Mouse (Mus musculus) limb, embryonic 11.5 days (tissue): ENCODE results near the gene Pgbd5. TPM values are rescaled to one million over a fixed set of nuclear protein-coding genes. Genes with fewer than 3 reads are reported as not detected.

ENCODE experiments used
- ATAC-seq: fragments of 200-750 bp; cut with Nextera tagmentation; 2 replicates; pipeline ENCODE4 v1.8.0; 2017; ENCODE audit warnings: low read depth; ENCODE audit not compliant: insufficient number of reproducible peaks, low FRiP score, low TSS enrichment
- DNase-seq: peaks from one replicate; pipeline ENCODE4 v3.0.0-alpha.2; 2015; ENCODE audit warnings: low spot score
- H3K27ac ChIP-seq: fragments of 300-500 bp; sonication (generic); replicated peaks from 2 replicates; pipeline ENCODE4 v1.5.1; 2014; ENCODE audit warnings: low read depth, mild to moderate bottlenecking, low read length
- H3K27me3 ChIP-seq: fragments of 300-500 bp; sonication (generic); 2 replicates; pipeline ENCODE4 v1.6.1; 2014; ENCODE audit warnings: mild to moderate bottlenecking, low read length, mixed read lengths; ENCODE audit not compliant: control insufficient read depth, insufficient read depth
- H3K36me3 ChIP-seq: fragments of 300-500 bp; sonication (generic); 2 replicates; pipeline ENCODE4 v1.6.1; 2014; ENCODE audit warnings: mild to moderate bottlenecking, low read length, moderate library complexity, mixed read lengths; ENCODE audit not compliant: control insufficient read depth, insufficient read depth
- H3K4me1 ChIP-seq: fragments of 300-500 bp; sonication (generic); 2 replicates; pipeline ENCODE4 v1.6.1; 2014; ENCODE audit warnings: low read length, mixed read lengths; ENCODE audit not compliant: control insufficient read depth, insufficient read depth
- H3K4me2 ChIP-seq: fragments of 300-500 bp; sonication (generic); 2 replicates; pipeline ENCODE4 v1.6.1; 2014; ENCODE audit warnings: low read depth, mild to moderate bottlenecking, moderate library complexity; ENCODE audit not compliant: severe bottlenecking
- H3K4me3 ChIP-seq: fragments of 300-500 bp; sonication (generic); 2 replicates; pipeline ENCODE4 v1.5.1; 2014; ENCODE audit warnings: low read depth, low read length
- H3K9ac ChIP-seq: fragments of 300-500 bp; sonication (generic); 2 replicates; pipeline ENCODE4 v1.6.1; 2014; ENCODE audit warnings: mild to moderate bottlenecking, low read length
- H3K9me3 ChIP-seq: fragments of 300-500 bp; sonication (generic); 2 replicates; pipeline ENCODE4 v1.6.1; 2016; ENCODE audit warnings: low read length; ENCODE audit not compliant: control insufficient read depth
- WGBS: fragments of 180-500 bp; shearing (Covaris S2); extraction: QIAGEN DNeasy Blood & Tissue Kit; methylation state at CpG from one replicate; pipeline ENCODE4 v1.1.7; 2014; 5-methylcytosine and 5-hydroxymethylcytosine counted together
- polyA plus RNA-seq: library from polyadenylated mRNA; unstranded; fragments of >200 nt; fragmentation: Nextera tagmentation; extraction: Ambion mirVana; gene quantifications from 2 replicates; pipeline ENCODE4 v1.2.1, GENCODE M21; 2014

The Pgbd5 gene
- polyA plus RNA-seq, 1 experiment from 2014 or later, result 0.36 TPM

DNA sequence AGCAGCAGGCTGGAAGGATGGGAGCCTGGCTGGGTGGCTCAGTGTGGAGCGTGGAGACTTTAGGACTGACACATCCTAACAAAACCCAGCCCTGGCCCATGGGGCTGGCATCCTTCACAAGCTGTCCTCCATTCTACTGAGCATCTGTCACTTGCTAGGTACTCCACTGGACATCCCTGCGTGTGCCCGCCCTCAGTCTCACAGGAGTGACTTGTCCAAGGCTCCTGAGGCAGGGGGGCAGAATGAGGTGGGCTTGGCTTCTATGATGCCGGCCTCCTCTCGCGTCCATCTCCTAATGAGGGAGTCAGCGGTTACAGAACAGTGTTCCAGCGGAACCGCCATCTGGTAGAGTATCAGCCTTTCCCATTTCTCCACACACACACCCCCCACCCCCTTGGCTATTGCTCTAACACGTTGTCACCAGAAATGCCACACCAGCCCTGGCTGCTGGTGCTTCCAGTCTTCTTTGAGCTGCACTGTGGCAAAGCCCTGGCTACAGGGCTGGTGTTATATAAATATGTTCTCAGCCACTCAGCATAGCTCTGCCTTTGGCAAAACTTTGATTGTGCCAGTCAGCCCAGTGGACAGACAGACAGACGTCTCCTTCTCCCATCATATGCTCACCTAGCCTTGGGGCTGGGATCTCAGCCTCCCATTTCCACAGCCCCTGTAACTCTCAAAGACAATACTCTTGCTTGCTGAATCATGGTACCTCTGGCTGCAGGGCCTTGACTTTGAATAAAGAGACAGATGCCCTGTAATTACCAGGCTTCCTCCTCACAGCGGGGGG lies 34.8 kb downstream of the Pgbd5 start:
- Histone ChIP-seq H3K27ac (no peak overlapping the region), H3K36me3 (no peaks in the 10 kb centered on the region), H3K4me1 (no peaks in the 10 kb centered on the region), H3K9me3 (no peaks in the 10 kb centered on the region), H3K9ac (no peak overlapping the region), H3K4me3 (no peak overlapping the region), H3K27me3 (no peaks in the 10 kb centered on the region), H3K4me2 (no peak overlapping the region)
- WGBS, result 70% methylated on average over 11 of the region's 12 CpGs
- ATAC-seq (no peak), DNase-seq (no peak)

DNA sequence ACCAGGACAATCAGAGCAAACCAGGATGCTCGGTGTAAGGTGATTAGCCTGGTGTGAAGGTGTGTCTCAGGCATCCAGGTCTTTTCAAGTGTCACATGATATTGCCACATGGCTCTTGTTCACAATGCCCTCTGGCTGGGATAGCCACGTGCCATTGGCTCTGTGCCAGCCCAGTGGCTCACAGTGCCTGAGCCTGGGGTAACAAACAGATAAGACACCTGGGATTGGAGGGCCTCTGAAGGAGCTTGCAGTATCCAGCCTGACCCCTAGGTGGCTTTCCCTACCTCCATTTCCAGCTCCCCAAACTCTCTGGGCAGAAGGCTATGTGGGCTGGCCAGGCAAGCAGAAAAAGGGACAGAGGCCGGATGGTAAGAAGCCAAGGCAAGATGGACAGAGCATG lies 35.6 kb downstream of the Pgbd5 start:
- DNase-seq (peak; percentile 65), ATAC-seq (no peak)
- Histone ChIP-seq H3K27ac (no peak overlapping the region), H3K4me1 (no peaks in the 10 kb centered on the region), H3K9me3 (no peaks in the 10 kb centered on the region), H3K36me3 (no peaks in the 10 kb centered on the region), H3K27me3 (no peaks in the 10 kb centered on the region), H3K4me2 (no peak overlapping the region), H3K9ac (no peak overlapping the region), H3K4me3 (no peak overlapping the region)
- WGBS, result 58% methylated on average over 3 of the region's 3 CpGs

DNA sequence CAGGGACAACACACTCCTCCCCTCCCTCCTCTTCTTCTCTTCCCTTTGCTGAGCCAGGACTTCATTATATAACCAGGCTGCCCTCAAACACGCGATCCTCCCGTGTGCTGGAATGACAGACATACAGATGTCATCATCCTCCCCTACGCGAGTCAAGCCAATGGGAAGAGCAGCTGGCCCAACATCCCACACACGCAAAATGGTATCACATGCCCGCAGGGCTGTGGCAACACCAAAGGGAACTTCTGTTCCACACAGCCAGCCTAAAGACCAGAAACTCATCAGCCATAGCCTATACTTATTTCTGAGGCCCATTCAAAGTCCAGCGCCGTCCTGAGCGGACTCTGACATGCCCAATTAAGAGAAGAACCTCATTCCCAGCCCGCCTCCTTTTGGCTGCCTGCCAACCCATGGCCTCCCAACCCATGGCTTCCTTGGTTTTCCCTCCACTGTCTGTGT lies 40.0 kb downstream of the Pgbd5 start:
- ATAC-seq (no peak), DNase-seq (no peak)
- no peak overlapping the region for H3K9ac ChIP-seq
- H3K4me2 ChIP-seq, result no peak overlapping the region
- no peak overlapping the region for H3K27ac ChIP-seq
- no peaks in the 10 kb centered on the region for H3K9me3 ChIP-seq
- H3K27me3 ChIP-seq, result no peaks in the 10 kb centered on the region
- no peaks in the 10 kb centered on the region for H3K4me1 ChIP-seq
- WGBS, result 90% methylated on average over 11 of the region's 11 CpGs
- H3K4me3 ChIP-seq, result no peak overlapping the region
- no peaks in the 10 kb centered on the region for H3K36me3 ChIP-seq

DNA sequence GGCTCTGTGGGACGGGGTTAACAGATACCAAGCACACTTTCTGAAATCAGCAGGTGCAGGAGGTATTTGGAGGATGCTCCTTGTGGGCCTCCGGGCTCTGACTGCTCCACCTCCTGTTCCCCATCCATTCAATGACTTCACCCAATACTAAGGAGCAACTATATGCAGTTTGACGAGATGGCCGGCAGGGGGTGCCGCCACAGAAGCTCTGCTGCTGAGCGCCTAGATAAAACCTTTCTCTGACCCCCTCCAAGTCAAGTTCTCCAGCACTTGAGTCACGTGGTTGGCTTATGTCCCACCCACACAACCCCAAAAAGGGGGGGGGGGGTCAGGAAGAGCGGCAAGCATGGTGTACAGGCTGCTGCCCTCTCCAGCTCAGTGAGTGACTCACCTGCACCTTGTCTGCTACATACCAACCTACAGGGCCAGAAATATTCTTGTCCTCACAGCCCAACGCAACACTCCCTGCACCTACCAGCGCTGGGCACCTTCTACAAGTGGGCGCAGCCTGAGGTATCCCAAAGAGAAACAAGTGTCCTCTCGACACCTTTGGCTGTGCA lies 40.5 kb downstream of the Pgbd5 start:
- ATAC-seq, result no peak
- 30% methylated on average over 12 of the region's 12 CpGs for WGBS
- no peak overlapping the region for H3K4me2 ChIP-seq
- no peaks in the 10 kb centered on the region for H3K9me3 ChIP-seq
- H3K9ac ChIP-seq, result no peak overlapping the region
- no peak overlapping the region for H3K4me3 ChIP-seq
- H3K27ac ChIP-seq, result no peak overlapping the region
- no peaks in the 10 kb centered on the region for H3K4me1 ChIP-seq
- H3K27me3 ChIP-seq, result no peaks in the 10 kb centered on the region
- DNase-seq, result peak; percentile 58
- H3K36me3 ChIP-seq, result no peaks in the 10 kb centered on the region

DNA sequence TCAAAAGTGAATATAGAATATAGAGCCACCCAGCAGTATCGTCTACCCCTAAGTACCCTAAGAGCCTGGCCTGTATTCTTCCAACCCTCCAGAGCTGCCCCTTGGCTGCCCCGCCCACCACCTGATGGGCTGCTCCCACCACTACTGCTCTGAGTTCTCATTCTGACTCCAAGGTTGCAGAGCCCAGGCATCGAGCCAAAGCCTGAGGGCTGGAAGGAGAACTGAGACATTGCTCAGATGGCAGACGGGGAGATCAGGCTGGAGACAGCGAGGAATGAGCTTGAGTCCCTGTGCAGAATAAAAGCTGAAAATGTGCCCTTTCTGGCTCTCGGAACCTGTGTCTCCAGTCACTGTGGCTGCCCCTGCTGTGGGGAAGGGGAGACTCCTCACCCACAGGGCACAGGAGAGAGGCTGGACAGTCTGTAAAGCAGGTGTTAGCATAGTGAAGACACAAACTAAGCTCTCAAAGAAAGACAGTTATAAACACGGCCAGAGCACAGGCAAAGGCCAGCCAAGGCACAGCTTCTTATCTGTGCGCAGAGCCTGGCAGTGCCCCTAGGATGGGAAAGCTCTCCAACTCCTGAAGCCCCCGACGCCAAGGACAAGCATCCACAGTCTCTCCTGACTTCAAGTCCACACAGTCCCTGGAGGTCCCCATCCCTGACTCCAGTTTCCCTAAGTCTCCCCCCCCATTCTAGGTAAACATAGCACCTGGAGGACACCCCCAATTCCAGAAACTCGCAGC lies 42.0 kb downstream of the Pgbd5 start:
- H3K9ac ChIP-seq, result no peak overlapping the region
- H3K27ac ChIP-seq, result no peak overlapping the region
- no peaks in the 10 kb centered on the region for H3K27me3 ChIP-seq
- H3K36me3 ChIP-seq, result no peaks in the 10 kb centered on the region
- no peak overlapping the region for H3K4me2 ChIP-seq
- no peaks in the 10 kb centered on the region for H3K4me1 ChIP-seq
- DNase-seq (no peak), ATAC-seq (no peak)
- no peak overlapping the region for H3K4me3 ChIP-seq
- no peaks in the 10 kb centered on the region for H3K9me3 ChIP-seq
- WGBS, result 85% methylated on average over 11 of the region's 11 CpGs

DNA sequence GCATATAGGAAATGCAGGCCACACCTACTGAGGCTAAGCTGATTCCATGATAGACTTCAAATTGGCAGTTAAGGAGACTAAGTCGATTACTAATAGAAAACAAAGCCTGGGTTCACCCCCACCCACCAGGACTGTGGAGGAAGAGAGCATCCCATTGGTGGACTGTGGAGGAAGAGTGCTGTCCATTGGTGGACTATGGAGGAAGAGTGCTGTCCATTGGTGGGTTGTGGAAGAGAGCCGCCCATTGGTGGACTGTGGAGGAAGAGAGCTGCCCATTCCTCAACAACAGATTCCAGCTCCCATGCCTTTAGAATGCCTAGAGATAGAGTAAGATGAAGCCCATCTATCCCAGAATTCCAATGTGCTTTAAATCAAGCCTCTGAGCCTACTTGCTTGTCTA lies 42.9 kb downstream of the Pgbd5 start:
- DNase-seq (no peak), ATAC-seq (no peak)
- Histone ChIP-seq H3K36me3 (no peaks in the 10 kb centered on the region), H3K9ac (no peak overlapping the region), H3K27me3 (no peaks in the 10 kb centered on the region), H3K4me3 (no peak overlapping the region), H3K9me3 (no peaks in the 10 kb centered on the region), H3K4me2 (no peak overlapping the region), H3K4me1 (no peaks in the 10 kb centered on the region), H3K27ac (no peak overlapping the region)
- 81% methylated on average over 2 of the region's 2 CpGs for WGBS

DNA sequence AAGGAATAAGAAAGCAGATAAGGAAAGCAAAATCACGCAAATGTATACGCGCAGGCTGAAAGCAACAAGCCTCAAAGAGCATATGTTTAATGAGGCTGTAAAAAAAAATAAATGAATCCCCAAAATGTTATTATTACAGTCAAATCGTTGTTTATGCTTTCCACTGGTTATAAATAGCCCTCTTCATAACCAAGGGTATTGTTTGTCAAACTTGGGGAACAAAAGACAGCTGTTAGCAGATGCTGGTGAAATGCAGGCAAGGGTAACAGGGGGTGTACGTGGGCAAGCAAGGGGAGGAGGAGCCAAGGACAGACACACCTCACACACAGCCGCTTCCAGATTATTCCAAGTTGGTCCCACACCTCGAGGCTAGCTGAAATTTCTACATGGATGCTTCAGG lies 44.1 kb downstream of the Pgbd5 start:
- no peak for DNase-seq

DNA sequence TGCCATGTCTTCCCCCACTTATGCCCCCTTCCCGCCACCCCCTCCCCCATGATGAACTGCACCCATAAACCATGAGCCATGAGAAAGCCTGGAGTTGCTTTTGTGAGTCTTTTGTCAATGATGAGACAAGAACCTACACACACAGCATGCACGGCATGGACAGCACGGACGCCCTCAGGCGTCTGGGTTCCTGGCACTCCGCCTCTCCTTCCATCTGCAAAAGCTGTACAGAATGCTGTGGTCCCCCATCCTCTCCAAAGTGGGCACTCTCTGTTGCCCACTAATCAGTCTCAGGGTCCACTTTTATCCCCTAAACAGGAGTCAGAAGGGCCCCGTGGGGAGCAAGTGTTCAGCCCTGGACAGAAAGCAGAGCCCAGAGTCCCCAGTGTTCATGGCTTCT lies 44.5 kb downstream of the Pgbd5 start:
- no peaks in the 10 kb centered on the region for H3K9me3 ChIP-seq
- no peak for DNase-seq
- ATAC-seq, result no peak
- H3K4me2 ChIP-seq, result no peak overlapping the region
- peak overlapping the region; percentile 13; the same call in 1 of the 2 replicates for H3K9ac ChIP-seq
- H3K4me3 ChIP-seq, result no peak overlapping the region
- H3K4me1 ChIP-seq, result no peaks in the 10 kb centered on the region
- H3K27me3 ChIP-seq, result no peaks in the 10 kb centered on the region
- WGBS, result 84% methylated on average over 7 of the region's 7 CpGs
- no peaks in the 10 kb centered on the region for H3K36me3 ChIP-seq
- no peak overlapping the region for H3K27ac ChIP-seq

More for the DNA sequence above, 44.1 kb downstream of the Pgbd5 start:
- Histone ChIP-seq H3K4me3 (no peak overlapping the region), H3K4me2 (no peak overlapping the region), H3K9me3 (no peaks in the 10 kb centered on the region), H3K9ac (no peak overlapping the region), H3K36me3 (no peaks in the 10 kb centered on the region), H3K27me3 (no peaks in the 10 kb centered on the region), H3K4me1 (no peaks in the 10 kb centered on the region), H3K27ac (no peak overlapping the region)
- WGBS, result 79% methylated on average over 7 of the region's 7 CpGs
- ATAC-seq, result no peak
